Mouse (Mus musculus) embryonic stem cell, embryonic (primary cell): ENCODE results near the gene Grap.
"Not testable (repeated sequence)": the region's sequence is repeated elsewhere in the genome, so short reads cannot be mapped to it uniquely, and the experiment has no call there.

ENCODE experiments used
- CTCF ChIA-PET, 4 experiments: fragments of 300-600 bp in 2 of 4; fragments of 350-600 bp in 2 of 4; sonication (Branson Sonifier 250); formaldehyde crosslinking; loops; one replicate each; lab custom pipeline; 2022; ENCODE audit warnings: inconsistent platforms in 2 of 4; lab: Charles Lee
- POLR2A ChIA-PET, 4 experiments: fragments of 300-600 bp in 2 of 4; fragments of 350-600 bp in 2 of 4; sonication (Branson Sonifier 250); formaldehyde crosslinking; loops; one replicate each; lab custom pipeline; 2022; ENCODE audit warnings: antibody characterized with exemption in 4 of 4, inconsistent platforms in 1 of 4; lab: Charles Lee

The Grap gene

GRCm38 (mm10) chr11:61625136-61625535, 27.9 kb upstream of the Grap start:
- CTCF ChIA-PET, result interaction anchor here in 3 of 4 experiments (0.9 to 1.8 kb wide), 3 partner anchors 89 to 90 kb away, joined by 3 to 16 read pairs (median 4); no protein-coding TSS in a partner anchor
- POLR2A ChIA-PET, result no interaction called here

GRCm38 (mm10) chr11:61626509-61626908, 26.6 kb upstream of the Grap start:
- CTCF ChIA-PET, result interaction anchor here (0.5 to 1.8 kb wide), 13 partner anchors 11 to 996 kb away, joined by 3 to 16 read pairs (median 3); no protein-coding TSS in a partner anchor
- POLR2A ChIA-PET, result no interaction called here

GRCm38 (mm10) chr11:61629621-61630020, 23.4 kb upstream of the Grap start:
- ChIA-PET POLR2A (interaction anchor here (0.5 to 1.1 kb wide), 5 partner anchors 10 to 114 kb away, joined by 3 to 6 read pairs (median 3); no protein-coding TSS in a partner anchor), CTCF (interaction anchor here (0.6 to 4.4 kb wide), 26 partner anchors 8 to 212 kb away, joined by 3 to 44 read pairs (median 4); partner anchors contain the start of gene Slc5a10 (in 1 of the 4))

GRCm38 (mm10) chr11:61636309-61636708, 16.8 kb upstream of the Grap start:
- POLR2A ChIA-PET, CTCF ChIA-PET: not testable (repeated sequence)

GRCm38 (mm10) chr11:61637413-61637812, 15.7 kb upstream of the Grap start:
- ChIA-PET POLR2A (interaction anchor here in 1 of 4 experiments (1.6 kb wide), 1 partner anchor 11 kb away, joined by 4 read pairs; no protein-coding TSS in a partner anchor), CTCF (interaction anchor here in 1 of 4 experiments (1.1 kb wide), 1 partner anchor 28 kb away, joined by 3 read pairs; no protein-coding TSS in a partner anchor)

- CTCF ChIA-PET, result interaction anchor here in 1 of 4 experiments (1.1 to 1.2 kb wide), 2 partner anchors 9 to 28 kb away, joined by 3 read pairs; no protein-coding TSS in a partner anchor
- POLR2A ChIA-PET, result interaction anchor here in 1 of 4 experiments (1.6 kb wide), 1 partner anchor 11 kb away, joined by 4 read pairs; no protein-coding TSS in a partner anchor
Observed at GRCm38 (mm10) chr11:61637856-61638255, 15.2 kb upstream of the Grap start.

GRCm38 (mm10) chr11:61638764-61639536, 14.1 kb upstream of the Grap start:
- ChIA-PET CTCF (interaction anchor here in 2 of 4 experiments (0.9 to 1.9 kb wide), 4 partner anchors 9 to 33 kb away, joined by 3 to 6 read pairs (median 3); no protein-coding TSS in a partner anchor), POLR2A (interaction anchor here in 2 of 4 experiments (0.7 to 1.6 kb wide), 5 partner anchors 9 to 215 kb away, joined by 3 to 4 read pairs (median 4); no protein-coding TSS in a partner anchor)

- ChIA-PET POLR2A (interaction anchor here in 2 of 4 experiments (0.7 to 1.5 kb wide), 4 partner anchors 8 to 214 kb away, joined by 3 to 4 read pairs (median 4); no protein-coding TSS in a partner anchor), CTCF (interaction anchor here in 2 of 4 experiments (0.6 to 1.9 kb wide), 4 partner anchors 10 to 664 kb away, joined by 3 to 6 read pairs (median 3); no protein-coding TSS in a partner anchor)
Observed at GRCm38 (mm10) chr11:61639601-61640177, 13.4 kb upstream of the Grap start.

- CTCF ChIA-PET, POLR2A ChIA-PET: not testable (repeated sequence)
Observed at GRCm38 (mm10) chr11:61640585-61640984, 12.5 kb upstream of the Grap start.

GRCm38 (mm10) chr11:61642106-61642505, 11.0 kb upstream of the Grap start:
- CTCF ChIA-PET, result interaction anchor here in 2 of 4 experiments (0.6 to 1.5 kb wide), 2 partner anchors 22 to 32 kb away, joined by 4 read pairs; no protein-coding TSS in a partner anchor
- POLR2A ChIA-PET, result interaction anchor here in 1 of 4 experiments (0.7 to 1.0 kb wide), 2 partner anchors 11 to 22 kb away, joined by 3 read pairs; no protein-coding TSS in a partner anchor

GRCm38 (mm10) chr11:61643184-61643961, 9.7 kb upstream of the Grap start:
- CTCF ChIA-PET, result no interaction called here
- POLR2A ChIA-PET, result interaction anchor here in 2 of 4 experiments (0.5 to 1.1 kb wide), 3 partner anchors 23 to 155 kb away, joined by 3 to 4 read pairs (median 3); no protein-coding TSS in a partner anchor

GRCm38 (mm10) chr11:61644576-61645326, 8.3 kb upstream of the Grap start:
- CTCF ChIA-PET, result interaction anchor here in 1 of 4 experiments (0.5 kb wide), 1 partner anchor 11 kb away, joined by 5 read pairs; no protein-coding TSS in a partner anchor
- POLR2A ChIA-PET, result no interaction called here

- CTCF ChIA-PET, result interaction anchor here in 1 of 4 experiments (0.5 kb wide), 1 partner anchor 10 kb away, joined by 5 read pairs; no protein-coding TSS in a partner anchor
- POLR2A ChIA-PET, result no interaction called here
Observed at GRCm38 (mm10) chr11:61645357-61645857, 7.7 kb upstream of the Grap start.

- POLR2A ChIA-PET, result interaction anchor here in 3 of 4 experiments (0.8 to 1.9 kb wide), 4 partner anchors 7 to 115 kb away, joined by 3 to 8 read pairs (median 4); partner anchors contain the start of genes Fam83g (in 1 of the 3) and Prpsap2 (in 1 of the 3)
- CTCF ChIA-PET, result no interaction called here
Observed at GRCm38 (mm10) chr11:61646499-61647039, 6.5 kb upstream of the Grap start.

- CTCF ChIA-PET, result interaction anchor here in 1 of 4 experiments (0.6 kb wide), 1 partner anchor 149 kb away, joined by 3 read pairs; no protein-coding TSS in a partner anchor
- POLR2A ChIA-PET, result interaction anchor here in 3 of 4 experiments (0.8 to 1.9 kb wide), 5 partner anchors 8 to 114 kb away, joined by 3 to 8 read pairs (median 3); partner anchors contain the start of genes Fam83g (in 1 of the 3) and Prpsap2 (in 1 of the 3)
Observed at GRCm38 (mm10) chr11:61647110-61647910, 5.8 kb upstream of the Grap start.
